Mouse (Mus musculus) left cerebral cortex, adult 9 months (tissue): Measurements from ENCODE around the gene Gm48552.
A peak's percentile ranks its signal among the peaks of the same experiment; 100 is the strongest.

Experiments used
- DNase-seq, 2 experiments: peaks; one replicate each; pipeline ENCODE4 v3.0.0; 2022; ENCODE audit warnings: low spot score in 2 of 2

The Gm48552 gene

DNA sequence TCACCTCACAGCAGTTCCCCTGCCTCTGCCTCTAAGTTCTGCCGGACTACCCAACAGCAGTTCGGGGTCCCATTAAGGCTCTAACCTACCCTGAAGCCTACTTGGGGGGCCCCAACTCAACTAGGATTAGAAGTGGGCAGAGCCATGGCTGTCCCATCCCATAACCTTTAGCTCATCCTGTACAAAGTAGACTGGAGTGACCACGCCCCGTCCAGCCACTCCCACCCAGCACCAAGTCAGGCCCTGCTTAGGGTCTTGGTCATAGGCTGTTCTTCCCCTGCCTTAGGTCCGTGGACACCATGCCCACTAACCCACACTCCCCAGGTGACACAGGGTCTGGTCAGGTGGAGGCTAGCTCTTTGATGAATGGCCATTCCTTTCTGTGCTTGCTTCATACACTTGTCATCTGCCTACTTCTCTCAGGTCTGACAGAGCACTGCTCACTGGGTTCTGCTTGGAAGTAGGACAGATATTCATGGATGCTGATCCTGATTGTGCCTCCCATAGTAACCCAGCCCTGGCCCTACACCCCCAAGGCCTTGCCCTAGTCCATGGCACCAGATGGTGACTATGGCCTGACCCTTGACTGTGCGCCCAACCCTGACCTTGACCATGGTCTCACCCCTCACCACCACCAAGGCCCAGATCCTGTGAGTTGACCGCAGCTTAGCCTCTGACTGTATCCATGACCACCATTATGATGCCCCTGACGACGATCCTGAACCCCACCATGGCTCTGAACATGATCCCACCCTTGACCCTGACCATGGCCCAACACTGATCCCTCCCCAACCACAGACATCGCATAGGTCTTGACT is 30.5 kb downstream of the Gm48552 start:
- no peak for DNase-seq

DNA sequence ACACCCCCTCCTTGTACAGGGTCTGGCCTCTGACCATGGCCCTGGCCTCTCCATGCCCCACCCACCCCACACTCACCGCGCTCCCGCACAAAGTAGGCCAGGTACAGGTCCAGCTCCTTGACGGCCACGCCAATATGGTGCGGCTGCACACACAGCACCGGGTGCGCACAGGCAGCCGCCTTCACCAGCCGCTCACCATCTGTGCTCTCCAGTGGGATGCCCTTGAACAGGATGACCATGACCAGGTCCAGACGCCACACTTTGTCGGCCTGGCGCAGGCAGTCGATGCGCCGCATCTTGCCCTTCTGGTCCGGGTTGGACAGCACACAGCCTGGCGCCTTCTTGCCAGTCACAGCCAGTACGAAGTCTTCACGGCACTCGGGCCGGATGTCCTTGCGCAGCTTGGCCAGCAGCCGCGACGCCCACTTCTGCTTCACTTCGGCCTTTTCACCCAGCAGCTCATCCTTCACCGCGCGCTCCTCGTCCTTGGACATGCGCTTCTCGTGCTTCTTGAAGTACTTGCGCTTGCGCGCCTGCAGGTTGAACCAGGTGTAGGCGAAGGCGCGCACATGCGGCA is 31.5 kb downstream of the Gm48552 start:
- no peak for DNase-seq

DNA sequence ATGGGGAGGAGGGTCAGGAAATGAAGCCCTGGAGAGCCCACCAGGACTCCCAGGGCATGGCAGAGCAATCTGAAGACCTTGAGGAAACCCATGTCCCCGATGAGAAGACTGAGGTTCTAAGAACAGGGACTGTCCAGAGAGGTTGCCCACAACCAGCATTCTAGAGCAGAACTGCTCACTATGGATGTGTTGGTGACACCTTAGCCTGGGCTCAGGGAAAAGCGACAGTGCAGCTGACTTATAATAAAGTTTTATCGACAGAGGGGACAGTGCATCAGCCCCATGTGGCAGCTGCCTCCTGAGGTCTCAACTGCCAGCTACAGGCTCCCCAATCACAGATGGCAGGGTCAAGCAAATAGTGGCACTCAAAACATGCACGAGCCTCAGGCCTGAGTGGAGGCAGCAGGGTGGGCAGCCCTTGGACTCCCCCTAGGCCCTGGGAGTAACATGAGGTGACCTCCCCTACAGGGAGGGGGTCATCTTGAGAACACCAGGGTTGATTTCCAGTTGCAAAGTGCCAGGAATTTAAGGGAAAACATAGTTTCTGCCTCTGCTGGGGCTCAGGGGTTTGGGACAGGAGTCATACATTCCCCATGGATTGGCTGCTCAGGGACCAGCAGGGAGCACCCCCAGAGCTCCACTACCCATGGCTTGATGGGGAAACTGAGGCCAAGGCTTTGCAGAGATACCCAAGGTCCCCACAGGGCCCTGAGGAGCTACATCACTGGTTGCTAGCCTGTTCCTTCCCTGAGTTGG is 32.4 kb downstream of the Gm48552 start:
- no peak for DNase-seq

DNA sequence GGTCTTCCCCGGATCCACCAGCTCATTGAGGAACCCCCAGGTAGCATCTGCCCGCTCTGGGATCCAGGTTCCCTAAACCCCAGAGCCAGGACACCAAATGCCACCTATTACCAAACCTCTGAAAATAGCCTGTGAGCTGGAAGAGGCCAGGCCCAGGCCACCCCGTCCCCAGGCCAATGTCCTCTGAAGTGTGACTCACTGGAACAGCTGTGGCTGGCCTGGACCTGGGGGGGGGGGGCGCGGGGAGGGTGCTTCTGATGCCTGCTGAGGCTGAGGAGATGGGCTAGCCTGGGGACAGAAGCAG is 32.9 kb downstream of the Gm48552 start:
- no peak for DNase-seq

DNA sequence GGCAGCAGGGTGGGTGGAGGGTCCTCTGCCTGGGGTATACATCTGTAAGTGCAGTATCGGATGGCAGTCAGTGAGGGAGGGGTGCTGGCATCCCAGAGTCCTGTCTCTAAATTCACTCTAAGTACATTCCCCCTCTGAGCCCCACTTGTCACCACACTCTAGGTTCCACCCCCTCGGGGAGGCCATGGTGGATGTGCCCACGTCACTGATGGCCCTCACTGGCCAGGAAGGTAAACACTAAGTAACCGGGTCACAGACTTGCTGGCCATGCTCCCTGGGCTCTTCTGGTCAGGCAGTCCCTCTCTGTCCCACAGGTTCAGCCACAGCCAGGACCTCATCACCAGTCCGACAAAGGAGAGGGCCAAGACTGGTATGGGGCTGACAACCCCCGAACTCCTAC is 33.4 kb downstream of the Gm48552 start:
- DNase-seq, result no peak

DNA sequence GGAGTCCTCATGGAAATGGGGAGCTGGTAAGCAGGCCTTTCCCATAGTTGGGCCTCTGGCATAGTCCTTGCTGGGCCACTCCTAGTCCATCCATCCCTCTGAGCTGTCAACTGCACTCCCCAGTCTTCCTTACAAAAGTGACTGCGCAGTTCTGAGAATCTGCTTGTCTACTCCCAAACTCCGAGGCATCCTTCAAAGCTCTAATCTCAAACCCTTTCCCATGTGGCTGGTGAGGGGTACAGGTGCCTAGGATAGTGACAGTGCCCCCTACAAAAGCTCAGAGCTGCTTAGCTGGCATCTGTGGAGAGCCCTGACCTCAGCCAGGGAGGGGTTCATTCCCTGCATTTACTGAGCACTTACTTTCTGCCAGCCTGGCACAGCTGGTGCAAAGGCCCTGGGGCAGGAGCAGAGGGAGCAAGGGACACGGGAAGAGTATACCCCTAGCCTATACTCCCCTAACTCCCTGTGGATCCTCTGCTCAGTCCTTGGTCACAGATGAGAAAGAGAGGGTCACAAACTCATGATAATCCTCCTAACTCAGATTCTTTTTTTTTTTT is 33.9 kb downstream of the Gm48552 start:
- DNase-seq, result no peak

DNA sequence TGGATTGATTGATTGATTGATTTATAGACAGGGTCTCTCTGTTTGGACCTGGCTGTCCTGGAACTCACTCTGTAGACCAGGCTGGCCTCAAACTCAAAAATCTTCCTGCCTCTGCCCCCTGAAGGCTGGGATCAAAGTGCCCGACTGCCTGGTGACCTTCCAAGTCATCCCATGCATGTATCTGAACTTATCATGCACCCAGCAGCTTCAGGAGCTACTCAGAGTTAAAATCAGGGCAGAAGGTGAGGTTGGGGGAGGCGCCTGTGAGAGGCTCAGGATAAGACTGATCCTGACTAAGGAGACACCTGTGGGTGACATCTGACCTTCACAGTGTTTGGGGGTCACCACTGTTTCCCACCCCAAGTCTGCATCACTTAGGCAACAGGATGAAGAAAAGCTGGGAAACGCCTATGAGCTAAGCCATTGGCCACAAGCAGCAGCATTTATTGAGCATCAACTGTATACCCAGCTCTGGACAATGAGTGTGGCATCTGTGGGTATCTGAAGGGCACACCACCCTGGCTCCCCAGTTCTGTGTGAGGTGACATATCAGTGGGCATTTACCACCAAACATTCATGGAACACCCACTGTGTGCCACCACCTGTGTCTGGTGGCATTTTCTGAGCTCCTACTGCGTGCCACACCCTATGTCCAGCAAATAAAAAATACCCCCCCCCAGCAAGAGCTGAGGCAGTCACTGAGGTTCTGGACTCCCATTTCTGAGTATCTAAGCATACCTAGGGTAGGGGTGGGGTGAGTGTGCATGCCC is 34.9 kb downstream of the Gm48552 start:
- DNase-seq, result no peak

DNA sequence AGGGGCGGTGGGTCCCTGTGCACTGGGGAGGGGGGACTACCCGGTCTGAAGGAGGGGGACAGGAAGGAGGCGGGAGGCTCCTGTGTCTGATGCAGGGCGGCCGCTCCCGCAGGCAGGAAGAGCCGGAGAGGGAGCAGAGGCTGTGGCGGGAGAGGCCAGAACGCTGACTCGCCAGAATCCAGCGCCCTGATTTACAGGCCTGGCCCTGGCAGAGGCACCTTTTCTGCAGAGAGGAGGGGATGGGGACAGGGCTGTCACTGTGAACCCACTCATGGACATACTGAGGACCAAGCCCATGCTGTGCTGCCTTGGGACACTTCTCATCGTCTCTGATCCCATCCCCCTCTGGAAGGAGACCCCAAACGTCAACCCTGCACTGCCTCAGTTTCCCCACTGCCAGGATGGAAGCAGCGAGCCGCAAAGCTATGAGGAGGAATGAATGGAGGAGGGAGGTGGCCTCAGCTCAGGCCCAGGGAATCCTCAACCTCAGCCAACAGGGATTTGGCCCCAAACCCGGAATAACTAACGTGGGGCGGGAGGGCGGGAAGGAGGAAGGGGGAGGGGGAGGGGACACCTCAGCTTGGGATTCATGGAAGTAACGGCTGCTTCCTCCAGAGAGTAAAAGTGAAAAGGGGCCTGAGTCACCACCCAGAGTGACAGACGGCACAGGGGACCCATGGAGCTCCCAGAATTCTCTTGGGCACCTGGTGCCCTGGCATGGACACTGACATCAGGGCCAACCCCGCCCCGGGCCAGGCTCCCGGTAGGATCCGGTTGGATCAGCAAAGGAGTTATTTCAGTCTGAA is 35.6 kb downstream of the Gm48552 start:
- DNase-seq, result peak in 1 of 2 experiments; percentile 24

DNA sequence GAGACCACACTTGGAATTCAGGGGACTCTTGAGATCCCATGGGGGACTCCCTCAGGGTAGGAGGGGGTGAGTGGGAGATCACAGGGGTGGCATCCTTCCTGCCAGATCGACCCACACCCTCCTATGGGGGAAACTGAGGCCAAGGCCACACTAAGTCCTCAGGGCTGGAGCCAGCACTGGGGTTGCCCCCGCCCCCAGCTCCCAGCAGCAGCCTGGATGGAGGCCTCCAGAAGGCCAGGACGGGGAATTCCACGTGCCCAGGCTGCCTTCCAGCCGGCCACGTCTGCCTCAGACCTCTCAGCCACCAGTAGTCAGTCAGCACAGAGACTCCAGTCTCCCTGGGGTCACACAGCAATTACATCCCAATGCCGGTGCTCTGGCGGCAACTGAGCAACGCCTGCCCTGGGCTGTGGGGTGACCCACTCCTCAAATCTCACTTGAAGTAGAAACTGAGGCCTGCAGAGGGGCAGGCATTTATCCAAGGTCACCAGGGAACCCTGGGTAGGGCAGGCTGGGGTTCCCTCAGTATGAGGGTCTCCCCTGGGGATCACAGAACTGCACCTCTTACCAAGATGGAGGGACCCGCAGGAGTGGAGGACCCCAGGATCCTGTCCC is 36.5 kb downstream of the Gm48552 start:
- peak in 1 of 2 experiments; percentile 24 for DNase-seq

DNA sequence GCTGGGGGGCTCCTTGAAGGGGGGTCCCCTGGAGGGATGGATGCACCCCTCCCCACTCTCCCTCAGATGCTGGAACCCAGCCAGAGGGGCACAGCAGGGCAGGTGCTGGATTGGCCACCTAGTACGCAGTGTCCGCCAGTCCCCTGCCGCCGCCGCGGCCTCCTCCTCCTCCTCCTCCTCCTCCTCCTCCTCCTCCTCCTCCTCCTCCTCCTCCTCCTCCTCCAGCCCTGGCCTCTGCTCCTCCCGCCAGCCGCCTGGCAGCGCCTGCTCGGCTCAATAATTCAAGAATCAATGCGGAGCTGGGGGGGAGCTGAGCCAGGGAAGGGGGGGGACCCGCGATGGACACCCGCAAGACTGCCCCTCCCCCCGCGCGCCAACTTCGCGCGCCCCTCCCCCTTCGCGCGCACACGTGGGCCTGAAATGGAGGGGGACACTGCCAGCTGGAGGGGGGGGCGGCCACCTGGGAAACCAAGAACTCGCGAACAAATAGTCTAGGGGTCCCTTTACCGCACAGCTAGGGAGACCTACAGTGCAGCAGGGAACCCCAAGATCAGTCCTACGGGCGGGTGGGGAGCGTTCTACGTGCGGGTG is 37.4 kb downstream of the Gm48552 start:
- peak in 1 of 2 experiments; percentile 5 for DNase-seq

DNA sequence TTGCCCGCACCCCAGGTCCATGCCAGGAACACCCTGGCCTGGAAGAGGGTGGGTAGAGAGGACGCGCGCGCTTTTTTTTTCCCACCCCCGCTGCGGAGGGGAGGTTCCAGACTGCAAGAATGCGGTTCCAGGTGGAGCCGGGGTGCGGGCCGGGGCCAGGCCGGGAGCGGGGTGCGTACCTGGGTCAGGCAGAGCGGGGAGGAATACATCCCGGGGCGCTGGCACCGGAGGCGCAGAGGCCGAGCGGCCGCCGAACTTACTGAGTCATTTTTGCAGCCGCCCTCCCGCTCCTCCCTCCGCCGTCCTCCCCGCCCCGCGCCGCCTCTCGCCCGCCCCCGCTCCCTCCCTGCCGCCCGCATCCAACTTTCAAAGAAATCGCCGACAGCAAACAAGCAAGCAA is 38.1 kb downstream of the Gm48552 start:
- peak in 1 of 2 experiments; percentile 34 for DNase-seq

DNA sequence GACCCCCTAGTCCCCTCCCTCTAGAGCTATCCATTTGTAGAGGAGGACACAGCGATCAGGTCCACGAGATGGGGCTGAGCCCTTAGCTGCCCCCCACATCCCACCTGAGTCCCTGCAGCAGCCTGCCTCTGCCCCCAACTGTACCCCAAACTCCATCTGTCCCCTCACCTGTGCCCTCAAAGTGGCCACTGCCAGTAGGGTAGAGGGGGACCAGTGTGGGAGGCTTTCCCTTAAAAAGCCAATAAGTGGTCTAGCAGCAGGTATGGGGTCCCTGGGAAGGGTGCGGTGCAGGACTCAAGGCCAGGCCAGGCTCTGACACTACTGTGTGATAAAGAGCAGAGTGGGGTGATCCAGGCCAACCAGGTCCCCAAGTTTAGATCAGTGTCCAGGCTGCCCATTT is 38.5 kb downstream of the Gm48552 start:
- DNase-seq, result peak in 1 of 2 experiments; percentile 6

DNA sequence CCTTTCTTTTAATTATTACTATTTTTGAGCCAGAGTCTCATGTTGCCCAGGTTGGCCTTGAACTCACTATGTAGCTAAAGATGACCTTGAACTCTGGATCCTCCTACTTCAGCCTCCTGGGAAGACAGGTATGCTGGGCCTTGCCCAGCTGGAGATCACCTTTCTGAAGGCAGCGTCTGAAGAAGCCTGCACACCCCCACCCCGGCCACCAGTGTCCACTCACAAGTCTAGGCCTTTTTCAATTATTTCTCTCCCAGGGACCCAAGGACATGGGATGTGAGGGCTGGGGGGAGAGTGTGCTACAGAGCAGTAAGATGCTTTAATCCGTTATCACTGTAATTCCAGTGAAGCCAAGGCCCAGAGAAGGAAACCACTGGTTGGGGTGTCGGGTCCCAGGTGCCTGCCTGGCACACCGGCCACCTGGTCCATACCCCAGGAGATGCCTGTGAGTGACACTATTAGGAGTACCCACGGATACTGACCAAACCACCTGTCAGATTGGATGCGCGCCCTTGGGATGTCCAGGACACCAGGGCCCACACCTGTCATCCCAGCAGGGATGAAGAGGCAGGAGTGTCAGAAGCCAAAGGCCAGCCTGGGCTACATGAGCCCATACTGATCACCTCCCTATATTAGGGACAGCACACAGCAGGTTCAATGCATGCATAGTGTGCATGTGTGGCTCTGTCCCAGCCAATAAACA is 39.1 kb downstream of the Gm48552 start:
- peak in 1 of 2 experiments; percentile 6 for DNase-seq

DNA sequence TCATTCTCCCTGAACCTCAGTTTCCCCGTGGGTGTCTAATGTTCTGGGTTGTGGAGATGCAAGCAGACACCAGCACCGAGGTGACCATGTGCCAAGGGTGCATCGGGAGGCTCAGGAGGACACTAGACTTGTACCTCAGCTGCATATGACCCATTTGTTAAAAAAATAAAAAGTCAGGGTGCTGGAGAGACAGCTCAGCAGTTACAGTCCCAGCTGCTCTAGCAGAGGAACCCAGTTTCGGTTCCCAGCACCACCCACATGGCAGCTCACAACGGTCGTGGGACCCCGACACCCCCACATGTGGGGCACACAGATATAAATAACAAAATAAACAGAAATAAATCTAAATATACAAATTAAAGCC is 39.7 kb downstream of the Gm48552 start:
- no peak for DNase-seq

DNA sequence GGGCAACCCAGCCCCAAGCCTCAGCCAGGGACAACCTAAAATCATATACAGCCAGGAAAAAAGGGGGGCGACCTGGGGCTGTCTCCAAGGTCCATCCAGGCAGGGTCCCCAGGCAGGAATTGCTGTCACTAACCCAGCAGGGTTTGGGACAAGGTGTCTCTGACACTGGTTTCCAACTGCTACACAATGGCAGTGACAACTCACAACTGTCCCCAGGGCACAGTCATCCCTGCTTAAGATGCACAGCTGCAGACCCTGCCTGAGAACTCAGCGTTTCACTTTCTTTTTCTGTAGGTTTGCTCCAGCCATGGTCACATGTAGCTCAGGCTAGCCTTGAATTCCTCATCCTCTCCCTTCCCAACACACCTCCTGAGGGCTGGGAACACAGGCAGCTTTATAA is 40.3 kb downstream of the Gm48552 start:
- DNase-seq, result no peak

DNA sequence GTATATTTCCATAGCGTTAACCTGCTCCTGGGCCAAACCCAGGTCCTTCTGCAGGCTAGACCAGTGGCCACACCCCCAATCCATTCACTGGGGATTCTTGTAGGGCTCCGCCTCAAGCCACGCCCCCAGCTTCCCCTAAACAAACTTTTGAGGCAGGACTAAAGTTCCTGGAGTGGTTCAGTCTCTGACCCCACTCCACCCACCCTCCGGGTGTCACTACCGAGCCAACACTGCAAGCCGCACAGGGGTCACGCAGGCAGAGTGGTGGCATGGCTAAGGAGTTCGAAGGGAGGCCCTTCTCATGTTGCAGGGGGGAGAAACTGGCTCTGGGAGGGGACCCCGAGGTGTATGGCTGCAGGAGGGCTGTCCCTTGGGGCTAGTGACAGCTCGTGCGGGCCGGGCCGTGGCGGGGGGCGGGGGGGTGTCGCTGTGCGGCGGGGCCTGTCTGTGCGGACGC is 40.8 kb downstream of the Gm48552 start:
- DNase-seq, result peak in 1 of 2 experiments; percentile 78

DNA sequence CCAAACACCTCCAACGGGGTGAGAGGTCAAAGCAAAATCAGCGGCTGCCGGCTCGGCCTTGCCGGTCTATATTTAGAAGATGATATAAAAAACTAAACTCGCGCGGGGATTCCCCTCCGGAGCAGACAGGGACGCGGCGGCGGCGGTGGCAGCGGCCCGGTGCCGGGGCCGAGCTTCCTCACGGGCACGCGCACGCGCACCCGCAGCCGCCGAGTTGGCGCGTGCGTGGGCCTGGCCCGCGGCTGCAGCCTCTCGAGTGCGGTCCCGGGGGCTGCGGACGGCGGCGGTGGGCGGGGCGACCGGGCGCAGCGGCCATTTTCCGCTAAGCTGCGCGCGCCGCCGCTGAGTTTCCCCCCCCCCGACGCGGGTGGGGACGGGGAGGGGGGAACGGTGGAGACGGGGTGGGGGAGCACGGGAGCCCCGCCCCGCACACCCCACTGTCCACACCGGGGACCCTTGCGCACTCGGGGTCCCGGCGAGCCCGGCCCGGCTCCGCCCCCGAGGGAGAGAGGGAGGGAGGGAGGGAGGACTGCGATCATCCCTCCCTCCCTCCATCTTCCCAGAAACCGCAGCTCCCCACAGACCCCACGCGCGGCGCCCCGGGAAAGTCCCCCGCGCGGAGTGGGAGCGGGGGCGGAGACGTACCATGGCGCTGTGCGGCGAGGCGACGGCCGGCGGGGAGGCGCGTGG is 41.5 kb downstream of the Gm48552 start:
- DNase-seq, result peak in 1 of 2 experiments; percentile 77

DNA sequence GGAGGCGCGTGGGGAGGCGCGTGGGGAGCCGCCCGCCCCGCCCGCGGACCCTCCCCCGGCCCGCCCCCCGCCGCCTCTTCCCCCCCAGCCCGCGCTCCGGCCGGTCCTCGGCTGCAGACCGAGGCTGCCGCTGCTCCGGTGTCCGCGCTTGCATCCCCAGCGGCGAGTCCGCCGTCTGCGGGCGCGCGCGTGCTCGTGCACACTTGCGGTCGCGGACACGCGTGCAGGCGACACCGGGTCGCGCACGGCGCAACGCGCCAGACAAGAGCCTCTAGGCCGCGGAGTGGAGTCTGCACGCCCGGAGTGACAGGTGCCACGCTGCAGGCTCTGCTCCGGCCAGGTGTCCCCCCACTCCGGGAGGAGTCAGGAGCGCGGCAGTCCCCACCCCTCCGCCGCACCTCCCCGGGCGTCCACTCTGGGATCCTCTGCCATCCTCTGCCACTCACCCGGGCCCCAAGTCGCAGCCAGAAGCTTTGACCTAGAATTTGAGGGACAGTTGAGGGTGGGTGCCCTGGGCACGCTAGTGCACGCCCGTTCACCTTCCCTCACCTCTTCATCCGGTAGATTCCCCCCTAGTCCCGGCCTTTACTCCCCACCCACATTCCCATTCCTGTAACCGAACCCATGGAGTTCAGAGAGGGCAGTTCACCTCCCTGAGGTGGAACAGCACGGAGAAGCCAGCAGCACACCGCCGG is 42.2 kb downstream of the Gm48552 start:
- peak in 1 of 2 experiments; percentile 68 for DNase-seq
